Mouse (Mus musculus) WW6 (cell line): ENCODE results near the gene Birc7.
A peak's percentile ranks its signal among the peaks of the same experiment; 100 is the strongest.

Experiments used
- DNase-seq: peaks from one replicate; pipeline ENCODE4 v3.0.0-alpha.2; 2013; ENCODE audit warnings: low read depth, low spot score

Gene Birc7

DNA sequence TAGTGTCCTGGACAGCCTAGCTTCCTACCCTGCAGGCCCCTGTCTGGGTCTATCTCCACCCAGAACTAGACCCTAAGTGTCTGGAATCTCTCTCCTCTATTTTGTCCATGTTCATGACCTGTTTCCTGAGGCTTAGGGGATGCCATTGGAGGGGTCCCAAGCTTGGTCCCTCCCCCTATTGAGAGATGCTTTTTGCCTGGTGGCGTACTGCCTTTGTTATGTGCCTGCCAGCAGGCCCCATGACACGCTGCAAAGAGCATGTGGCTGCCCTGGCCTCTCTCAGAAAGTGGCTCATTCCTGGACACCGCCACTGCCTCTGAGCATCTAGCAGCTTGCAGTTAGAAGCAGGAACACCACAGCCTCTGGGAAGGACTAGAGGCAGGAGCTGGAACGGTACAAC is at the start of gene Birc7:
TSS of gene Birc7 (plus strand) at position 301 of the 400 bp plus-strand sequence.
- no peak for DNase-seq

DNA sequence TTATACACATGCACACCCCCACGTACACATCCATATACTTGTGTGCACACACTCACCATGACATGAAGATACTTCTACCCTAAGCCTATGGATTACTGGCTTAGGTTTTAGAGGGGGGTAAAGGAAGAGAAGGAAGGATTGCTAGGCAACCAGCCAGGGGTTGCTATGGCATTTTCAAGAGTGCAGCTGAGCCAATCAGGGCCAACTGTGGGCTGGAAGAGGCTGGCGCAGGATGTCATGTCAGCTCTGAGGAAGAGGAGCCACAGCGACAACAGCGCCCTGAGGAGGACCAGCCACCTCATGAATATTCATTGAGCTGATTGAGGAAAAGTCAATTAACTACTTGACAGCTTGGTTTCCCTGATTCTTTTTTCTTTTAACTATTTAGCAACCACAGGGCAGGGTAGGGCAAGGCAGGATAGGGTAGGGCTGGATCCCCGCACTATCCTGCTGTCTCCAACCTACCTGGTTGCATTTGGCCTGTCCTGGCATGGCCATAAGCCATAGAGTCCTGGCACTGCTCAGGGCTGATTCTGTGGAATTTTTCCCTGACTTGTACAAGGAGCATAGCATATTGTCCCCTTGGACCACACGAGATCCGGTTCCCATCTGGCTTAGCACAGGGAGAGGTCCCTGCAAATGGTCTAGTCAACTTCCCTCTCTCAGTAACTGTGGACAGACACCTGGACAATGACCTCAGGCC is 49.3 kb upstream of the Birc7 start:
- no peak for DNase-seq

DNA sequence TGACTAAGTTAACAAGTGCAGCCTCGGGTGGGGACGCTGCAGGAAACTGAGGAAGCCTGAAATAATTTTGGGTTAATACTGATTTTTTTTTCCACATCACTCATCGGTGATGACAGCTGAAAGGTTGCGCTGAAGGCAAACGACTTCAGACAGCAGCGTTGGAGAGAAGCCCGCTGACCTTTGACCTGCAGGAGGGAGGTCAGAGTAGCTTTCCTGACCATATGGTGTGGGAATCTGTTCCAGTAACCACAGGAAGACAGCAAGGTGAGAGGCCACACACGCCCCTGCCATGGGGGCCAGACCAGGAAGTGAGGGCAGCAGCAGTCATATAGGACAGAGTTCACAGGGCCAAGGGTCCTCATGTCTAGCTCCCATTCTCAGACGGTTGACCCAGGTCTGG is 47.5 kb upstream of the Birc7 start:
- DNase-seq, result no peak

DNA sequence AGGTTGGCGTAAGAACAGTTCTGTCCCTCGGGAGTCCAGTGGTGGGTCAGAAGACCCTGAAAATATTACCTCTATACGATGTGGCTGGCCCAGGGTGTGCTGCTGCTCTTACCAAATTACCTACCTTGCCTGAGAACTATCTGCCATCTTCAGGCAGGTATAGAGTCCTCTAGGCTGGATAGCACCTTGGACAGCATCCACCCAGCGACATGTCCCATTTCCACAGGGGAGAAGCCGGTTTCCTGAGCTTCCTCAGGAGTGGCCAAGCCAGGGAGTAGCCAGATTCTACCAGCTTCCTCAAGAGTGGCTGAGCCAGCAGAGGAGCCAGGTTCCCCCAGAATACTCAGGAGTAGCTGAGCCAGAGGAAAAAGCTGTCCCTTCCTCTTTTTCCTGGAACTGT is 43.6 kb upstream of the Birc7 start:
- DNase-seq, result no peak

DNA sequence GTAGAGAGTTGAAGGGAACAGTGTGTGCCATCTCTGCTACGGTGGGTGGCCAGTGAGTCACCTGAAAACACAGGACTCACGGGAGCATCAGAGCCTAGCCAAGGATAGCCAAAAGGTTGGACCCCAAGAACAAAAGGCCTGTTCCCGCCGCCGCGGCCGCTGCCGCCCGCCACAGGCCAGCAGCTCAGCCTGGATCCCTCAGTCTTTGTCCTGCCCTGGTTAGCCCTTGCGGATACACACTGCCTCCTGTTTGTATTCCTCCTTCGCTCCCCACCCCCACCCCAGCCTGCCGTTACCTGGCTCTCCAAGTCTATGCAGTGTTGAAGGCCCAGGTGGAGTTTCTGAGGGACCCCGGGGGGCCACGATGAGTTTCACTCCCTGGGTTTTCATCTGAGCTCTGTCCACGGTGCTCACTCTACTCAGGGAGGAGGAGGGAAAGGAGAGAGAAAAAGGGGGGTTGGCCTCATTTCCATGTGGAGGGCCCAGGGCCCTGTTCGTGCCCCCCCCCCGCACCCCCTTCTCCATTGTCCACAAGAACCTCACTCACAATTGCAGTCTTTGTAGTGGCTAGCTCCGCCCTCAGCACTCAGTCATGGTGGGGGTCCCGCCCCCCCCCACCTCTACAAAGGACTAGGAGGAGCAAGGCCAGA is 39.4 kb upstream of the Birc7 start:
- DNase-seq, result no peak

DNA sequence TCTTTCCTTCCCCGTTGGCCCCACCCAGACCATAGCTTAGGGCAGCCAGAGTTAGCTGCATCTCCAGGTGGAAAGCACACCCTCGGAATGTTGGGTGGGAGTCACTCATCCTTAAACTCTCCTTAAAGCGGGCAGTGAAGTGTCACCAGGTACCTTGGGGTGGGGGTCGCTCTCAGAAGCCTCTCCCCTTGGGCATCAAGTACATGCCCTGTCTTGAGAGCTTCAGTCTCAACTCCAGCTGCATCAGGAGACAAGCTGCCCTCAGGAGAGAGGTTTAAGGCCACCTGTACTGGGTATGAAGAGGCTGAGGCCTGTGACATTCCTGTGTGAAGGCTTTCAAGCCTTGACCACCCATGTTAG is 38.9 kb upstream of the Birc7 start:
- DNase-seq, result no peak

DNA sequence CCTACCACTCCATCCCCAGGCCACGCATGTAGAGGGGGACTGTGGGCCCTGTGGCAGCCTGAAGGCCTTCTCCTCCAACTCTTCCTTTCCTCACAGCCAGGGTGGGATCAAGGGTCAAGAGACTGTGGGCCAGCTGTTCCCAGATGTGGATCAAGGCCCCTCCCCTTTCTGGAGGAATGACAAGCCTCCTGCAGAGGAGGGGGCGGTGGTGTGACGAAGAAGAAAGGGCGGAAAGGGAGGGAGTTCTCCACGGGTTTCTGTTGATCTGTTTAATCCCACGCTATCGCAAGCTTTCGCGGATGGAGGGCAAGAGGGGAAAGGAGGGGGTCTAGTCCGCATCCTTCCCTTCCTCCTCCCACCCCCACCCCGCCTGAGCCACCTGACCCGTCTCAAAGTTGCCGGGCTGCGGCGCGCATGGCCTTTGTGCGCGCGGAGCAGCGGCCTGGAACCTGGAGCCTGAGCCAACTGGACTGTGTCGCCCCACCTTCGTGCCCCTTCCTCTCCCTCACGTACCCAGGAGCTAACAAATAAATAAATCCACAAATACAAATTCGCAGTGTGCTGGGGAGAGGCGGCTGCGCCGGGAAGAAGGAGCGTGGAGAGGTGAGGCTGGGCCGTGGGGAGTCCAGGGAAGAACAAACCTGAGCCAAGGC is 38.3 kb upstream of the Birc7 start:
- DNase-seq, result no peak

DNA sequence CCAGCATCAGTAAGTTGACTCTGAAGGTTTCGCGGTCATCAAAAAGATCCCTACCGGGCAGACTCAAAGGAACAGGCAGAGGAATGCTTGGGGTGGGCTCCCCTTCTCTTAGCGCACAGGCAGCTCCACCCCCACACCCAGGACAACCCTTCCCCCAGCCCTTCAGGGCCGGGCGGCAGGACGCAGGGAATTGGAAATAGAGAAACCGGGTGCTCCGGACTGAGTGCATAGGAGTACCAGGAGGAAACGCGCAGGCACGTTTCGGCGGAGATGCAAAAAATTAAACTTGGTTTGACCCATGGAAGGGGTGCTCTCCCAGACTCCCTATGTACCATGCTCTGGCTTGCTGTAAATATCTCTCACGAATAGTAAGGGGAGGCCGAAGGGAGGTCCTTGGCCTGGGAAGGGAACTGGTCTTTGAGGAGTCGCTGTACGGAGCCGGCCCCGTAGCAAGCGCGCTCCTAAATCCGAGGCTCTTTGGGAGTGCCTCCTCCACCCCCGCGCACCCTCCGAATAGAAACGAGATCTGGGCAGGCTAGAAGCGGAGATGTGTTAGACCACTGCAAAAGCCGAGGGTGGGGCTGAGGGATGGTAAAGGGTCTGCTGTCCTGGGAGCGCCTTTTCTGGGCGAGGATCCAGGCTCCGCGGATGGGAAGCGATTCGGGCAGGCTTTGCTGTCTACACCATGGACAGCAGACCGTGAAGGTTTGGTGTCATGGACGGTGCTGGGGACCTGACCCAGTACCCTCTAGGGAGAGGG is 37.6 kb upstream of the Birc7 start:
- DNase-seq, result no peak

DNA sequence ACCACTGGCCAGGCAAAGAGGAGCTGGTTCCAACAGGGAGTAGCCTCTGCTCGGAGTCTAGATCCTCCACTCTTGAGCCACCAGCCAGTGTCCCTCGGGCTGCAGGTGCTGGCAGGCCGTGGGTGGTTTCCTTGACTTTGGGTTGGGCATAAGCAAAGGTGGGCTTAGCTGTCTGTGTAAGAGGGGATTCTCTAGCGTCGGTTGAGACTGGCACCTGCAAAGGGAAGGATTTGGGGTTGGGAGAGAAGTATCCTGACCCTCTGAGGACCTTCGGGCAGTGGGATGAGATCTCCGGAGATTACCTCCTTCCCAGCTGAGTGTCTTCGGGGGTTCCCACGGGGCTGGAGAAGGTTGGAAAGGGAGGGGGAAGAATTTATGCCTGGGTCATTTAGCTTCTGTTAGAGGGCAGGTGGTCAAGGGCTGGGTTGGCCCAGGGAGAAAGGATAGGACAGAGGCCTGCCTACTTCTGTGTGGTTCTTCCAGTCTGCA is 36.9 kb upstream of the Birc7 start:
- DNase-seq, result no peak

DNA sequence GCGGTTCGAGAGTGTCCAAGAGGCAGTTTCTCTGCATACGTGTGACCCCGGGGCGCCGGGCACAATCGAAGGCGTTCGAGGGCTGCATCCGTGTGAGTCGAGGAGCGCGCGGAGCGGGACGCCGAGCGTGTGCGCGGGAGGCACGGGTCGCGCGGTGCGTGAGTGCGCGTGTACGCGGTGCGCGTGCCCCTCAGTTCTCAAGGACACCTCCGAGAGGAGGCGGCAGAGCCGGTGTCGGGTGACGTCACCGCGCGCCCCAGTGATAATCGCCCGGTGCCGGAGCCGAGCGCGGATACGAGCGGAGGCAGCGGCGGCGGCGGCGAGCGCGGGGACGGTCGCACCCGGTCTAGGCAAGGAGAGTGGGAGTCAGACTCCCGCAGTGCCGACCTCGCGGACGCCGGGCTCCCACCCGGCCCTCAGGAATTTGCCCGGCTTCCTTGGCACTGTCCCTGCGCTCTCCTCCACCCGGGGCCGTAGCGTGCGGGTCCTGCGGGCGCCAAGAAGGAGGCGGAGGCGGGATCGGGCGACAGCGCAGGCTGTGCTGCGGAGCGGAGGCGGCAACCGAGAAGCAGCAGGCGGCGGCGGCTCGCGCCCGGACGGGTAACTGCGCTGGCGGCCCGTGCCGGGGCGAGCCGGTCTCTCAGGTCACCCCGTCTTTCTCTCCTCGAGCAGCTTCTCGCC is 35.8 kb upstream of the Birc7 start:
- no peak for DNase-seq

DNA sequence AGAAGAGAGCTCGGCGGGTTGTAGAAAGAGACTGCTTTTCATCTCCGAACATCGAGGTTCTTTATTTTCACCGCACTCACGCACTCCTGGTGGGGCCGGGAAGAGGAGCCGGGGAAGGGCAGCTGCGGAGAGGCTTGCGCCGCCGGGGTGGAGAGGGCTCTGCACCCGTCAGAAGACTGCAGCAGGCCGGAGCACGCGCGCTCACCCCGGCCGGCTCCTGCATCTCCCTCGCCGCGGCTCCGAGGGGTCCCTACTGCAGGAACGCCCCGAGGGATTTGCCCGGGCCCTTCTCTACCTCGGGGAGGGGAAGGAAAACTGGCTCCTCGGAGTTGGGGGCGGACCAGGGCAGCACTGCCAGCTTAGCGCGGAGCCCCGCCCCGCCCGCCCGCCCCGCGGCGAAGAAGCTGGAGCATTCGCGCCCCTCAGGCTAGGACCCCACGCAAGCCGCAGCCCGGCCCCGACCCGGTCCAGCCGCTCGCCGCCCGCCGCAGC is 35.2 kb upstream of the Birc7 start:
- DNase-seq, result no peak

DNA sequence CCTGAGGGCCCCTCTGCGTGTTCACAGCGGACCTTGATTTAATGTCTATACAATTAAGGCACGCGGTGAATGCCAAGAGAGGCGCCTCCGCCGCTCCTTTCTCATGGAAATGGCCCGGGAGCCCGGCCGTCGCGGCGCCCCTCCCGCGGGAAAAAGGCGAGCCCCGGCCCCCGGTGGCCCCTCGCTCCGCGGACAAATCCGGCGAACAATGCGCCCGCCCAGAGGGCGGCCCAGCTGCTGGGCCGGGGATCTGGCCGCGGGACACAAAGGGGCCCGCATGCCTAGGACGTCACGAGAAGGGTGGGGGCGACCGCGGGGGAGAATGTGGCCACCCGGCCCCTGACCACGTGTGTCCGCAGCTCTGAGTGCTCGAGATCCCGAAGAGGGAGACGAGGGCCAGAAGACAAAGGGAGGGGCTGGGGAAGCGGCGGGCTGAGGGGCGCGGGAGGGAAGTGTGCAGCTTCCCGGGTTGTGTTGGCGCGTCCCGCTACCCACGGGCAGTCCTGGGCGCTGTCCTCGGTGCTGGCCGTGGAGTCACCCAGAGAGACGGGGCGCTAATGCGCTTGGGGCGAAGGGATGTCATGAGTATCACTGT is 34.7 kb upstream of the Birc7 start:
- no peak for DNase-seq

DNA sequence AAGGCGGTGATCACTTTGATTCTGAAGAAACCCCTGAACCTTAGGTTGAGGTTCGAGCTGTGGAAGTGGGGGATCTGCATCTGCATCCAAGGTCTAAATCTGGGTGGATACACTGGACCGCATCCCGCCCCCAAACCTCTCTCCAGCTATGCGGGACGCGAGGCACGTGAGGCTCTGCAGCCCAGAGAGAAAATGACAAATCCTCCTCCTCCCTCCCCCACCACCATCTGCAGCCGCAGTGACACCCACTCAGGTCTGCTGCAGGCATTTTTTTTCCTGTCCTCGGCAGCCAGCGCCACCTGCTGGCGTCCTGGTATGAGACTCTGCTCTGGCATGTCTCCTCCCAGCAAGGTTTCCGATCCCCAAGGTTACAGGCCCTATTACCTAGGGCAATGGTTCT is 34.1 kb upstream of the Birc7 start:
- DNase-seq, result peak; percentile 70

DNA sequence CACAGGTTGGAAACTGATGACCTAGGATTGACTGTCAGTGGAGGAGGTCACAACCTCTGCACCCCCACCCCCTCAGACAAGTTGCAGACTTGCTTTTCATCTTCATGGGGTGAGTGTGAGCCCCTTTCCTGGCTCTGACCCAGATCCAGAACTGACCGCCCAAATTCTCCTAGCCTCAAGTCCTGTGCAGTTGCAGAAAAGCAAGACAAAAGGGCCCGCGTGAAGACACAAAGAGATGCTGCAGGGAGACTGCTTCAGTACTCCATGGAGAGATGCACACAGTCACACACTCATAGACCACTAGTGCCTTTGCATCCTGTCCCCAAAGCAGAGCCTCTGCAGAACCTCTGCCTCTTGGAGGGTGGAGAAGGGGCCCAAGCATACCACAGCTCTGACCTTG is 33.5 kb upstream of the Birc7 start:
- DNase-seq, result no peak

DNA sequence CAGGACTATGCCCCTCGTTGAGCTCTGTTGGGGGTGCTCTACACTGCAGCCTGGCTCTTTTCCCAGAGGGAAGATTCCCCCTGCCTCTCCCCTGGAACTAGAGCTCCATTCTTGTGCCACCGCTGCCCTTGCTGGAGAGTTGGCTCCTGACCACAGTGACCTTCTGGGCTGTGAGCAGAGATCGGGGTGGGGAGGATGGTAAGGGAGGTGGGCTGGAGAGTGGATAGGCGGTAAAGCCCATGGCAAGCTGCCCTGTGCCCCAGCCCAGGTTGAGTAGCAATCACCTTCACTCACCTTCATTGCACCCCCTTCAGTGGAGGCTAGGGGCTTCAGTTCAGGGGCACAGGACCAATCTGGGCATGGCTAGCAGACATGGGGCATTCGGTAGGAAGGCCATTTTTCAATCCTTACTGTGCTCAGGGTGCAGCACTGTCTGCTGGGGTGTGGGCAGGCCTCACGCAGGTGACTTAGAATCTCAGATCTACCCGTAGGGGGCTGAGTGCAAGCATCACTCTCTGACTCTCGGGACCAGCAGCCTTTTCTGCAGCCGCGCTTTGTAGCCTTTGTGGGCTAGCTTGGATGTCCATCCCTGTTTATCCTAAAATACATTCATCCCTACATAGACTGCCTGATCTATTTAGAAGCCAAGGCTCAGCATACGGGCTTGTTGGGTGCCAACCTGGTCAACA is 32.8 kb upstream of the Birc7 start:
- no peak for DNase-seq

DNA sequence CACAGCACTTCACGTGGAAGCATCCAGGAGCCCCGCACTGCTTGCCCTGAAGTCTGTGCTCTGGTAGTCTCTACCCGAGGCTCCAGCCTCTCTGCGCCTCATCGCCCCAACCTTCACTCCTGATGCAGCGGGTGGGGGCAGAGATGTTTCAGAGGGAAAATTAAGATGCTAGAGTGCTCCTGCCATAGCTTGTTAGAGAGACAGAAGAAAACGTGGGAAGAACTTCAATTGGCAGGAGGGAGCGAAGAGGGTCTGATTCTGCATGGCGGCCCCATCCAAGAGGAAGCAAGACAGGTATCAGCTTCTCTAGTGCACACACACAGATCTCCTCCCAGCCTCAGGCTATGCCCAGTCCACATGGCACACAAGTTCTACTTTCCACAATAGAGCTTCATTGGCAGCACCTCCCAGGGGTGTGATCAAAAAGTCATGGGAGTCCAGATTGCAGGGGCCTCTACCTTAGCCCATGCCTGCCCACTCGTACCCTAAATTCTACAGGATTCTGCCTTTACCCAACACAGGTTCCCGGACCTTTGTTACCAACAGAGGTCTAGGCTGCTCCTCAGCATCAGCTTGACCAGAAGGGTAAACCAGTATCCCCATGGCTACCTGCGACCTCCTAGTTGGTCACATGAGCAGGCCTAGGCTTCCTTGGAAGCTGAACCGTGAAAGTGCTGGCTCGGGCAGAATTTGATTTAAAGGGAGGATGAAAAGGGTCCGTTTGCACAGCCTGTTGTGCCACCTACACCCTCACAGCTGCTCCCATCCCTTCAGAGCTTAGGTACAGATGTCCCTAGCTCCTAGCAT is 31.8 kb upstream of the Birc7 start:
- DNase-seq, result no peak

DNA sequence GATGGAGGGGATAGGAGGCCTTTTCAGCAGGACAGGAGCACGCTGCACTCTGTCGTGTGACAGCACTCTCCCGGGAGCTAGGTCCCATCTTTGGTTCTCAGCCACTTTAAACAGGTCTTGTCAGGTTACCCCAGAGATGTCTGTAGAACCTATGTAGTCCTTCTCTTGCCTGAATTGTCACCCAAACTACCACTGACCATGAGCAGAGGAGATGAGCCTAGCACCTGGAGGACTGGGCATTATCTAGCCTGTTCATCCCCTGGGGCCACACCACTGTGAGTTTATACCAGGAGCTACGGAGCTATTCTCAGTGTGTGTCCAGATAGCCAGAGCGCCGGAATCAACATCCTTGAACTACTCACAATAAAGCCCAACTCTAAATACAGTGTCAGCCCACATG is 31.0 kb upstream of the Birc7 start:
- no peak for DNase-seq

DNA sequence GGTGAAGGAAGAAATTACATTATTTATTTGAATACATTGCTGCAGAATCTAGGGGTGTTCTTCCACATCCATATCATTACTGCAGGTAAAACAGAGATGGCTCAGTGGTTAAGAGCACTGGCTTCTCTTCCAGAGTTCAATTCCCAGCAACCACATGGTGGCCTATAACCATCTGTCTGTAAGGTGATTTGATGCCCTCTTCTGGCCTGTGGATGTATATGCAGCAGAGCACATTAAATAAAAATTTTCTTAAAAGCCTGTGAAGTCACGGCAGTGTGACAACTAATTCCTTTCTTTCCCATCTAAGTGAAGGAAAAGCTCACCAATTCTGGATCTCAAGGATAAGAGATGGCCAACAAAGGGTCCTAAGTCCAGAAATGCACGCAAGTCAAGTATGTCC is 26.7 kb upstream of the Birc7 start:
- no peak for DNase-seq

DNA sequence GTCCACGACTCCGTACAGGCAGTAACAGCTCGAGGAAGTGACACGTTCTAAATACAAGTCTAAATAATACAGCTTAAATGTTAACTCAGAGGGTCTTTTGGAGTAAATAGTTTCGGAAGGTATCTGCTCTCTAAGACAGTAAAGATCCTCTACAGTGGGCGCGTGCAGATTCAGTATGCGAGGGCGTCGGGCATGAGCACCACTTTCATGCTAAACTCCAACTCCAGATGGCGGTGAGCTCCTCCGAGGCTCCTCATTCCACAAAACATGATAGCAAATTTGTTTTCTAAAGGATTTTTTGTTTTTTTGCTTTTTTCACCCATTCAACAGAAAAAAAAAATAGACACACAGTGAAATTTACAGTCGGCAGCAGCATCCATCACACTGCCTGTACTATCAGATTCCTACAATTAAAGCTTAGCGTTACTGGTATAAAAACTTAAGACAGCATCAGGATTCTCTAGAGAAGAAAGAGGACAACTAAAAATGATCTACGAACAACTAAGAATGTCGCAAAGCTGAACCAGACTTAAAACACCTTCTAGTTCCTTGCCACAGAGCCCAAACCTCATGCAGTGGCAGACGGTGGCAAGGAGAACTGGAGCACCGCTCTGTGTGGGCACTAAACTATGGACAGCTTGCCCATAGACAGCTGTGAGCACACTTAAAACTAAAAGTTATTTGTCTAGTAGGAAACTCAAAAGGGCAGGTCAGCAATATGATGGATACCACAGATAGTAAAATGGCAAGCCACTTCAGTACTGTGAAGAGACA is 24.2 kb upstream of the Birc7 start:
- no peak for DNase-seq
